Mouse (Mus musculus) midbrain, embryonic 16.5 days (tissue): ENCODE measurements at regions not wholly inside any gene's neighbourhood (a gene's known extent, or its start where the extent isn't known, plus 50 kb on each side); places are given as distances from the start of the nearest gene placed in this dataset.

Experiments used
- ATAC-seq: fragments of 200-750 bp; cut with Nextera tagmentation; 2 replicates; pipeline ENCODE4 v1.8.0; 2017; ENCODE audit warnings: moderate TSS enrichment
- H3K27ac ChIP-seq: fragments of 300-500 bp; sonication (generic); 2 replicates; pipeline ENCODE4 v1.5.1; 2014; ENCODE audit warnings: mild to moderate bottlenecking, low read length, mixed read lengths
- H3K27me3 ChIP-seq: fragments of 300-500 bp; sonication (generic); 2 replicates; pipeline ENCODE4 v1.6.1; 2014; ENCODE audit warnings: low read depth, low read length, mixed read lengths; ENCODE audit not compliant: control insufficient read depth, insufficient read depth
- H3K36me3 ChIP-seq: fragments of 300-500 bp; sonication (generic); 2 replicates; pipeline ENCODE4 v1.6.1; 2014; ENCODE audit warnings: mild to moderate bottlenecking, low read length, moderate library complexity, mixed read lengths; ENCODE audit not compliant: control insufficient read depth, insufficient read depth
- H3K4me1 ChIP-seq: fragments of 300-500 bp; sonication (generic); 2 replicates; pipeline ENCODE4 v1.6.1; 2014; ENCODE audit warnings: mild to moderate bottlenecking, low read length, mixed read lengths; ENCODE audit not compliant: control insufficient read depth, insufficient read depth
- H3K4me2 ChIP-seq: fragments of 300-500 bp; sonication (generic); 2 replicates; pipeline ENCODE4 v1.6.1; 2014; ENCODE audit warnings: mild to moderate bottlenecking, low read length, mixed read lengths
- H3K4me3 ChIP-seq: fragments of 300-500 bp; sonication (generic); 2 replicates; pipeline ENCODE4 v1.5.1; 2014; ENCODE audit warnings: low read depth, mild to moderate bottlenecking, low read length, moderate library complexity, mixed read lengths
- H3K9ac ChIP-seq: fragments of 300-500 bp; sonication (generic); 2 replicates; pipeline ENCODE4 v1.6.1; 2014; ENCODE audit warnings: low read depth, low read length, mixed read lengths
- H3K9me3 ChIP-seq: fragments of 300-500 bp; sonication (generic); replicated peaks from 2 replicates; pipeline ENCODE4 v1.6.1; 2014; ENCODE audit warnings: mild to moderate bottlenecking, low read length, mixed read lengths; ENCODE audit not compliant: control insufficient read depth, poor library complexity, severe bottlenecking
- WGBS: fragments of 180-500 bp; shearing (Covaris S2); extraction: QIAGEN DNeasy Blood & Tissue Kit; methylation state at CpG from one replicate; pipeline ENCODE4 v1.1.7; 2014; 5-methylcytosine and 5-hydroxymethylcytosine counted together

DNA sequence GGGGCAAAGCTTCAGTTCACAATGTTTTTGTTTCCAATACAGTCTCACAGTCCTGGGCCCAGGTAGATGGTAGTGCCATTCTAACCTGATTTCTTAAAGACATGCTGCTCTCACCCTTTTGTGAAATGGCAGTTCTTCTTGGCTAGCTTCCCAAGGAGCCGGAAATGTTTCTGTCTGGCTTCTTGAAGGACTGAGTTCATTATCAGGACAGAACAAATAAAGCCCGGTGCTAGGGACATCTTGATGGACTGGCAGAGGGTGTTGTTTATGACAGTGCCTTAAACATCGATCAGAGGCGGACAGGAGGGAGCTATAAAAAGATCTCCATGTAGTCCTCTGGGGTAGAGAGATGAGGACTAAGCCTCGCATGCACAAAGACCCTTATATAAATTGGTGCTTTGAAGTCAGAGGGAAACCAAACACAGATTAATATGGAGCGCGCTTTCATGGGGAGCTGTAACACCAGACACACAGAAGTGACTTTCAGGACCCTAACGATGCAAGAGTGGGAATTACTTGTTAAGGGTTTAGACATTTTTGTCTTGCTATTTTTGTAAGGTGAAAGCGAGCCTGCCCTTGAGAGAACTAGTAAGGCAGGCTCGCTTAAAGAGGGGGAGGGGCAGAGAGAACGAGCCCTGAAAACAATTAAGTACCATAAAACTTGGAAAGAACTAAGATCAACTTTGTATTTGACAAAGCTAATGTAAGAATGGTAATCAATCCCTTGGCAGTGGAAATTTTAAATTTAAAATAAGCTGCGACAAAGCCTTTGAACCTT is 96.2 kb downstream of the Fzd1 start:
- ATAC-seq: no peak
- no peak overlapping the region for H3K4me2 ChIP-seq
- no peak overlapping the region for H3K27ac ChIP-seq
- H3K27me3 ChIP-seq: no peaks in the 10 kb centered on the region
- H3K36me3 ChIP-seq: no peaks in the 10 kb centered on the region
- WGBS: 48% methylated on average over 12 of the region's 12 CpGs
- H3K9ac ChIP-seq: no peak overlapping the region
- H3K9me3 ChIP-seq: 0 out of 2 replicates have a peak, but pooled peaks cover 4% of the 10 kb centered on the region
- H3K4me3 ChIP-seq: no peak overlapping the region
- H3K4me1 ChIP-seq: peaks cover 22% of the 10 kb centered on the region

DNA sequence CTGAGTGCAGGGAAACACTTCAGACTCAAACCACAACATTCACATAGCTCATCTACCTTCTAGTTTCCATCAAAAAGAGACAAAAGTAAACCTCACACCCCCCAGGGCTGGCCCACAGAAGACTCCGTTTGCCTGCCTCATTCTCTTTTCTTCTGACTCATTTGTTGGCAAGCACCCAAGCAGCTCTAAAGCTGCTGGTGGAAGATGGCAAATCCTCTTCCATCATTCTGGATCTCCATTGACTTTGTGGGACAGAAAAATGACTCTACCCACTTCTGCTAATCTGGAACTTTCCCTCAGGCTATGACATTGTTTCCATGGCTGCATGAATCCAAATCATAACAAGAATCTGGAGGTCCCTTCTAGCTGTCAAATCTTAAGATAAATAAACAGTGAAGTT is 99.9 kb downstream of the Fzd1 start:
- 33% methylated on average over 1 of the region's 1 CpGs for WGBS
- ATAC-seq: no peak

GRCm38 (mm10) chr5:4654186-4654585 is 103.6 kb downstream of the Fzd1 start:
- peaks cover 6% of the 10 kb centered on the region; the same call in 1 of the 2 replicates for H3K4me1 ChIP-seq
- no peak for ATAC-seq
- H3K4me2 ChIP-seq: no peak overlapping the region
- H3K9me3 ChIP-seq: 0 out of 2 replicates have a peak, but pooled peaks cover 4% of the 10 kb centered on the region
- H3K4me3 ChIP-seq: no peak overlapping the region
- H3K9ac ChIP-seq: no peak overlapping the region
- H3K36me3 ChIP-seq: no peaks in the 10 kb centered on the region
- no peak overlapping the region for H3K27ac ChIP-seq
- no peaks in the 10 kb centered on the region for H3K27me3 ChIP-seq

More for the DNA sequence above, 99.9 kb downstream of the Fzd1 start:
- no peak overlapping the region for H3K27ac ChIP-seq
- H3K36me3 ChIP-seq: no peaks in the 10 kb centered on the region
- H3K4me1 ChIP-seq: peaks cover 6% of the 10 kb centered on the region
- H3K4me3 ChIP-seq: no peak overlapping the region
- no peak overlapping the region for H3K9ac ChIP-seq
- H3K4me2 ChIP-seq: no peak overlapping the region
- H3K9me3 ChIP-seq: 0 out of 2 replicates have a peak, but pooled peaks cover 4% of the 10 kb centered on the region
- H3K27me3 ChIP-seq: no peaks in the 10 kb centered on the region

- no peak overlapping the region for H3K4me2 ChIP-seq
- H3K27me3 ChIP-seq: no peaks in the 10 kb centered on the region
- H3K9ac ChIP-seq: no peak overlapping the region
- H3K4me3 ChIP-seq: no peak overlapping the region
- no peak for ATAC-seq
- H3K9me3 ChIP-seq: no peaks in the 10 kb centered on the region; the same call in 1 of the 2 replicates
- 27% methylated on average over 6 of the region's 6 CpGs for WGBS
- H3K4me1 ChIP-seq: peaks cover 6% of the 10 kb centered on the region; the same call in 1 of the 2 replicates
- no peak overlapping the region for H3K27ac ChIP-seq
- H3K36me3 ChIP-seq: no peaks in the 10 kb centered on the region
These were observed 106.5 kb downstream of the Fzd1 start for GRCm38 (mm10) chr5:4651167-4651955.

DNA sequence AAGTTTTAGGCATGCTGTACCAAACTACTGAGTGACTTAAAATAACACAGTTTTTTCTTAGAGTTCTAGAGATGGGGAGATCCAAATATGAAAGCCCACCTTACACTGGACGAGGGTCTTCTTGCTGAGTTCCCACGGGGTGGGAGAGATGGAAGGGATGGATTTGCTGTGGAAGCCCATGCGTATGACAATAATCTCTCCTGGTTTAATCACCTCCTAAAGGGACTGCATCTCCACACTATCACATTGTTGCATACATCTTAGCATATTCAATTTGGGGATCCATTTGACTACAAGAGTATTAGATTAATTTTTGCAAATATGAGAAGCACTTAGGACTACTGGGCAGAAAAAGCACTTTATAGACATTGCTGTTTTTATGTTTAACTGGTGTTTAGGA is 107.1 kb downstream of the Fzd1 start:
- H3K27me3 ChIP-seq: no peaks in the 10 kb centered on the region
- no peak overlapping the region for H3K9ac ChIP-seq
- no peaks in the 10 kb centered on the region; the same call in 1 of the 2 replicates for H3K9me3 ChIP-seq
- WGBS: 35% methylated on average over 3 of the region's 3 CpGs
- H3K4me3 ChIP-seq: no peak overlapping the region
- H3K36me3 ChIP-seq: no peaks in the 10 kb centered on the region
- peaks cover 6% of the 10 kb centered on the region; the same call in 1 of the 2 replicates for H3K4me1 ChIP-seq
- no peak overlapping the region for H3K27ac ChIP-seq
- no peak for ATAC-seq
- no peak overlapping the region for H3K4me2 ChIP-seq

GRCm38 (mm10) chr5:4649858-4650556 is 107.8 kb downstream of the Fzd1 start:
- no peak for ATAC-seq
- 47% methylated on average over 6 of the region's 6 CpGs for WGBS
- H3K27me3 ChIP-seq: no peaks in the 10 kb centered on the region

GRCm38 (mm10) chr5:4641041-4641440 is 116.8 kb downstream of the Fzd1 start:
- Histone ChIP-seq H3K27me3 (no peaks in the 10 kb centered on the region), H3K4me3 (no peak overlapping the region), H3K9me3 (peaks cover 3% of the 10 kb centered on the region; the same call in 1 of the 2 replicates), H3K36me3 (no peaks in the 10 kb centered on the region), H3K9ac (no peak overlapping the region), H3K27ac (no peak overlapping the region), H3K4me2 (no peak overlapping the region), H3K4me1 (no peaks in the 10 kb centered on the region)
- ATAC-seq: no peak

More at GRCm38 (mm10) chr5:4649858-4650556, 107.8 kb downstream of the Fzd1 start:
- Histone ChIP-seq H3K36me3 (no peaks in the 10 kb centered on the region), H3K9me3 (no peaks in the 10 kb centered on the region; the same call in 1 of the 2 replicates), H3K9ac (no peak overlapping the region), H3K4me1 (peaks cover 6% of the 10 kb centered on the region; the same call in 1 of the 2 replicates), H3K27ac (no peak overlapping the region), H3K4me3 (no peak overlapping the region), H3K4me2 (no peak overlapping the region)

DNA sequence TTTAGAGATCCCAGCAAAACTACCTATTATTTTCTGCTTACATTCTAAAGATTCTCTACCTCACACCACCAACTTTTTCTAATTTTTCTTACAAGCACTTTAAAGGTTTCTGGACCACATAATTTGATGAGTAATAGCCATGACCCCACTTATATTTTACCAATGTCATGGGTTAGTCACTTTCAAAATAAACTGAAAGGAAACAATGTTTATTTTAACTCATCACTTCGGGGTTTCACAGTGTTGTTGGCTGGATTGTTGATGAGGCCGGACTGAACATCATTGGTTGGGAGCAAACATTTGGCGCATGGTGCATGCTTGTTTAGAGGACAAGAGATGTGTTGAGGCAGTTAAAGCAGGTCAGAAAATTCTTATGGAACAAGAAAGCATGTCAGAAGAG is 124.1 kb downstream of the Fzd1 start:
- Histone ChIP-seq H3K36me3 (no peaks in the 10 kb centered on the region), H3K4me2 (no peak overlapping the region), H3K4me1 (no peaks in the 10 kb centered on the region), H3K4me3 (no peak overlapping the region), H3K27ac (no peak overlapping the region), H3K9ac (no peak overlapping the region), H3K9me3 (peaks cover 3% of the 10 kb centered on the region; the same call in 1 of the 2 replicates), H3K27me3 (no peaks in the 10 kb centered on the region)
- ATAC-seq: no peak
- 92% methylated on average over 3 of the region's 3 CpGs for WGBS
